Mouse (Mus musculus) left cerebral cortex, postnatal 14 days (tissue): ENCODE data around the gene Gabrg3. TPM values are rescaled to one million over a fixed set of nuclear protein-coding genes. Genes with fewer than 3 reads are reported as not detected.

Experiments used
- DNase-seq, 2 experiments: peaks; one replicate each; pipeline ENCODE4 v3.0.0; 2021 to 2022; ENCODE audit warnings: low spot score in 2 of 2, mixed read lengths in 1 of 2
- intact Hi-C: fragments of 180-260 bp; cut with DNase I; formaldehyde crosslinking; loops from one replicate; pipeline ENCODE4 v1.15.1; 2025
- long read RNA-seq, 2 experiments: library from polyadenylated mRNA; stranded (forward); transcript quantifications; one replicate each; pipeline ENCODE4 v2.0.0; 2021
- total RNA-seq, 2 experiments: library from RNA; stranded (reverse); gene quantifications; 2 replicates each; pipeline ENCODE4 v1.2.3; 2021

Gabrg3 gene
- total RNA-seq, result 10 to 100 TPM; 33.1 to 35.2 TPM
- long read RNA-seq, experiment 1, partial matches to known transcripts, result 0 of 5 reads
- long read RNA-seq, experiment 1, other reads (novel, unspliced or antisense), result 5 of 5 reads
- long read RNA-seq, experiment 2, partial matches to known transcripts, result 1 of 10 reads
- long read RNA-seq, experiment 2, other reads (novel, unspliced or antisense), result 8 of 10 reads

DNA sequence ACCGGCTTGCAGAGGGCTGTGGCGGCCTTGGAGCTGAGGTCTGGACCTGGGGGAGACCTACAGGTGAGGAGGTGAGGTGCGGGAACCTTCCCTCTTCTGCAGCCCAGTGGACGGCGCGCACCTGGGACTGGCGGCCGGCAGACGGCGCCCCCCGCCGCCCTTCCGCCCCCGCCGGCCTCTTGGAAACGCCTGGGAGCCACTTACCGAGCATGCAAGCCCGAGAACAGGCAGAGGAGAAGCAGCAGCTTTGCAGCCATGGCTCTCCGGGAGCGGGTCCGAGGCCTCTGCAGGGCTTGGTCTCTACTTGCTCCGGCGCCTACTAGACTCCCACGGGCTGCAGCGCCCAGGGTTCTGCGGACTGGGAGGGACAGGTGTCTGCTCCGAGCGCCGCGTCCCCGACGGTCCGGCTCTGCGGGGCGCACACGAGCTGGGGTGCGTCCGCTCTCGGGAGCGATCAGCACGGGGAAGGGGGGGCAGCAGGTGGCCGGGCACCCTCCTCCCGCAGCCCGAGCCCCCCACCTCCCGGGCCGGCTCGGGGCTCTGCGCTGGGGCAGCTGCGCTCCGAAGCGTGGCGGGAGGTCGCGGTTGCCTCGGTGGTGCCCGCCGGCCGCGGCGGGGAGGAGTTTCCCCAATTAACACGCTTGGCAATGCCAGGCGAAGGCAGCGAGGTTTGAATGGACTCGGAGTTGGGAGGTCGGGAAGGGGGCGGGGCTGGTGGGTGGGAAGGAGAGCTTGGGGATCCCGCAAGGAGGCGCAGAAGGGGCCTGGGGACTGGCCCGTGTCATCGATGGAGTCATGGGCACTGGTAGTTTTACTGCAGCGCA is at the start of gene Gabrg3:
Gene Gabrg3 (minus strand): TSS at position 672 of the 824 bp plus-strand sequence.
- peak; percentile 33 to 46 for DNase-seq
- intact Hi-C loops, result loop anchor here (5.0 to 10.0 kb wide), 2 partner anchors 439 to 1092 kb away; no protein-coding TSS in a partner anchor

DNA sequence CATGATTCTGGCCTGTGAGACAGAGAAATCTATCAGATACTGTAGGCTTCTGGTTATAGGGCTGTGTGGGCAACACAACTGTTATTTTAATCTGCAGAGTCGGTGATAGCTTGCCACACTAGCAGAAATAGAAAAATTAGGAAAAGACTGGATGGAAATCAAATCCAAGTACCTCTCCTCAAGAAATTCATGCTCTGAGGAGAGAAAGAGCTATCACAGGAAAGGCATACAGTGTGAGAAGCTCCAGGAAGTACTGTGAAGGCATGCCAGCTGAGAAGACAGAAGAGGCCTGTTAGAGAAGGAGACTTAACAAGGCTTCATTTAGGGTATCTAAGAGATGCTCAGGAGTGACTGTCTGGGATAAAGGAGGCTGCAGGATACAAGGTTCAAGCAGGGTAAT is 35.7 kb upstream of the Gabrg3 start:
- DNase-seq, result peak in 1 of 2 experiments; percentile 13
- intact Hi-C loops, result no loop called here

DNA sequence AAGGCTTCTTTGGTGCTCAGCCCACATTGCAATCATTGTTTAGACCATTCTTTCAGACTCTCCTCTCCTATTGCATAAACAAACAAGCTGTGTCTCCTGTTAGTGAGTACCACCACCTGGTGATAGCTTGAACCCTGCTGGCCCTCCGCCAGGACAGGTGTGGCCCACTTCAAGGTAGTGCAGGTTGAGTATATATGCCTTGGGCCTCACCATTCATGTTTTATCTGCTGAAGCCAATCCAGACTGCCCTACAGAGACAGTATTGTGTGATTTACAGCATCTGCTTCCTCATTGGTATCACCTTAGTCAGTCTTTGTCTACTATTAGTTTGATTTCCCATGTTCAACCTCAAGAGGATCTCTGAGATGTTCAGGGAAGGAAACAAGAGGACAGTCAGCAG is 34.1 kb upstream of the Gabrg3 start:
- no peak for DNase-seq
- intact Hi-C loops, result no loop called here

DNA sequence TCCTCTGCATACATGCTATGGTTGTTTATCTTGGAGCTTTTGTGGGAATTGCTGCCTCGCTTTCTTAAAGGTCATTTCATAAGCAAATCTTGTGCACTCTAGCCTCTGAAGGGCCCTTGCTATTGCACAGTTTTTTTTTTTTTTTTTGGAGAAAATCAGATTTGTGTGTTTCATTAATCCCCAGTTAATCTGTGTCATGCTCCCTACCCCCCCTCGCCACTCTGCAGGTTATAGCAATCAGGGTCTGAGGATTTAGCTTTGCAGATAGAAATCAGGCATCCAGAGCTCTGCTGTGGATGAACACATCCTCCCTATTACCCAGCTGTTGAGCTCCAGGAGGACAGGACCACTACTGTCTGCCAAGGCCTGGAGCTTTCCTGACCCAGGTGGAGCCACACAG is 32.4 kb upstream of the Gabrg3 start, which contains the start of gene Gabrb3:
Gene Gabrb3 (plus strand): TSS at position 301 of the 400 bp plus-strand sequence.
- DNase-seq, result no peak
- intact Hi-C loops, result no loop called here

DNA sequence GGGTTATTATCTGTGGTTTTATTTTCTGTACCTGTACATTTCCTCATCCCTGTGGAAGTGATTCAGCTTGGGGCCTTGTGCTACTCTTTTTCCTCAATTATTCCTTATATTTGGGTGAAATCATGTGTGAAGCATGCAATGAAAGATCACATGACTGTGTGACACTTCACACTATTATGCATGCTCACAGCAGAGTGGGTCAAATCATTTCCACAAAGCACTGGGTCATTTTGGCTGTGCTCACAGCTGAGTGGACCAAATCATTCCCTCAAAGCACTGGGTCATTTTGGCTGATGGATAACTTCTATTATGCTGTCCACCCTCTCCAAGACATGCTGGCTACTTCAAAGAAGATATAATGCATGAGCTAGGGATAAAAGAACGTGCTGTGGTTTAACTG is 25.9 kb upstream of the Gabrg3 start:
- intact Hi-C loops, result no loop called here
- DNase-seq, result no peak

DNA sequence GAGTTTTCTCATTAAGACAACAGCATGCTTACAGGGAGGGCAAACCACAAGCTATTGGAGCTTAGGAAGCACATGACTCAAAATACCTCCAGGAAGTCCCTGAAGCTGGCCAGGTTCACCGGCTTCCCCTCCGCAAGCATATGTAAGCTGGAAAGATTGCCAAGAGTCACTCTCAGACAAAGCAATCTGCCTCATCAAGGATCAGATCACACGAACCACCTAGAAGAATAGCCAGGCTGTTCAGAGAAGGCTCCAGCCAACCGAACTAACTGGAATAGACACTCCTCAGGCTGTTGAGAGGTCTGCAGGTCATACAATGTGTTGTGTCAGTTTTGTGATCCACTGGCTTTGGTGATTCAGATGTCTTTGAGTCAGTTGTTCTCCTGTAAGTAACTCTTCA is 24.2 kb upstream of the Gabrg3 start:
- intact Hi-C loops, result no loop called here
- DNase-seq, result no peak

DNA sequence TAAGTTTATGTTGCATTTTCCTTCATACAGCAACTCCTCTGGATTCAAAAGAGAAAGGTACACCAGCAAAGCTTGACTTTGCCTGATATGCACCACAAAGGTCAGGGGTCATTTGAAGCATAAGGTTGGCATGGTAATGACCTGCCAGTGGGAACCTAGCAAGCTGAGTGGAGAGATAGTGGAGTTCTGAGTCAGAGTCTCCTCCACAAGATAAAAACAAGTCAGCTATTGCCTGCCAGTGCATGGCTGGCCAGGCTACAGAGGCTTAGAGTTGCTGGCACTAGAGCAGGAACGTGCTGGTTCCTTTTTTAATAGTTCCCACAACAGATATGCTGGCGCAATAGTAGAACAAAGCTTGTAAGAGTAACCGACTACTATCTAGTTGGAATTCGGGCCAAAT is 6.6 kb upstream of the Gabrg3 start:
- no peak for DNase-seq
- intact Hi-C loops, result no loop called here

DNA sequence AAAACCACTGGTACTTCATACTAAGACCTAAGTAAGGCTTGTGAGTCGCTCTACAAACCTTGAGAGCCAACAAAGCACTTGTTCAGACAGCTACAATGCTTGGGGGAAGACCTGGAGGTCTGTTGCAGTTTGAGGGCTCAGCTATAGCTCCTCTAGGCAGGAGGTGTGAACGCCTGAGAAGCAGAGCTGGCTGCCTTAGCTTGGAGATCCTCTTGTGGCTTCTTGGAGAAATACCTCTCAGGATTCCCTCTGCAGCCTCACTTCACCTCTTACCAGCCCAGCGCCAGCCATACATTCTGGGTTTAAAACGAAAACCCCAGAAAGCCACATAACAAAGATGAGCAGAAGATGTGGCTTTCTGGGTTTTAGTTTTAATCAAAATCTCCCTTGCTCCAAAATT is 3.1 kb upstream of the Gabrg3 start:
- intact Hi-C loops, result no loop called here
- DNase-seq, result peak; percentile 41 to 59

DNA sequence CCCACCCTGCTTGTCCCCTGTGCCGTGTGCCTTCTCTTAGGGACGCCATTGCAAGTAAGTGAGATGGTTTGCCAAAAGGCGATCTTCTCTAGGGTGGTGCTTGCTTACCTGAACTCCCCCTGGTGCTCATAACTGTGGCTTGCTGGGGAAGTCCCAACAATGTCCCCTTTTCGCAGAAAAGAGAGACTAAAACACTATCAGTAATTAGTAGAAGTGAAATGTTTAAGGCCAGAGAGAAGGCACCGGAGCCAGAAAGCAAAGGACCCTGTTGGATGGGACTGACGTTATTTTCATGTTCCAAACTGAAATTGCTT is 310 bp upstream of the Gabrg3 start:
- intact Hi-C loops, result loop anchor here (5.0 to 10.0 kb wide), 2 partner anchors 440 to 1092 kb away; no protein-coding TSS in a partner anchor
- DNase-seq, result no peak

DNA sequence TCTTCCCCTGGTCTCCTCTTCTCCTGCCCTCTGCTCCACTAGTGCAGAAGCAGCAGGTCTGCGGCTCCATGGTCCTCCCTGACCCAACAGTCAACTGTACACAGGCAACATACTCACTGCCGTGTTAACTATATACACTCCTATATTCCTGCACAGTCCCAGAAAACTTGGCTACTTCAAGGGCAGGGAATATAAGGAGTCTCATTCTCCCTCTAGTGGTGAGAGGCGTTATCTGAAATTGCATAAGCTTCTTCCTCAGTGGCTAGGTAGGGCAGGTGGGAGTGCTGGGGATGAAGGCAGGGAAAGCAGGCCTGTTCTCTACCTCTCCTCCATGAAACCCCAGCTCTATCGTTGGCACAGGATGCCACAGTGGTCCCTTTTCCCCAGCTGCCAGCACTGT is 2.9 kb downstream of the Gabrg3 start:
- DNase-seq, result peak; percentile 74 to 83
- intact Hi-C loops, result loop anchor here (5.0 to 10.0 kb wide), 2 partner anchors 222 to 1089 kb away; no protein-coding TSS in a partner anchor

DNA sequence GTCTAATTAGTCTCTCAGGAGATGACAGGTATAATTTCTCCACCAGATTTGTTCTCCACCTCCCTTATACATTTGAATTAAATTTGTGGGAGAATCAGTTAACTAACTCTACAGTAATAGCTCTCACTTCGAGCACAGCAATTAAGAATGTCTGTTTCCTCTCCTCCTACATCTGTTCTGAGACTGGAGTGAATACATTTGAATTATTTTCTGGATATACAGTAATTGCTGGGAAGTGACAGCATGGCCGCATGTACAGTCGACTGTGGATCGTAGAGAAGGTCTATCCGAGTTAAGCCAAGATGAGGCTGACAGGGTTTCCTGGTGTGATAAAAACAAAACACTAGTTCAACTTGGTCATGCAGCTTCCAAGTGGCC is 21.0 kb downstream of the Gabrg3 start:
- peak in 1 of 2 experiments; percentile 25 for DNase-seq

DNA sequence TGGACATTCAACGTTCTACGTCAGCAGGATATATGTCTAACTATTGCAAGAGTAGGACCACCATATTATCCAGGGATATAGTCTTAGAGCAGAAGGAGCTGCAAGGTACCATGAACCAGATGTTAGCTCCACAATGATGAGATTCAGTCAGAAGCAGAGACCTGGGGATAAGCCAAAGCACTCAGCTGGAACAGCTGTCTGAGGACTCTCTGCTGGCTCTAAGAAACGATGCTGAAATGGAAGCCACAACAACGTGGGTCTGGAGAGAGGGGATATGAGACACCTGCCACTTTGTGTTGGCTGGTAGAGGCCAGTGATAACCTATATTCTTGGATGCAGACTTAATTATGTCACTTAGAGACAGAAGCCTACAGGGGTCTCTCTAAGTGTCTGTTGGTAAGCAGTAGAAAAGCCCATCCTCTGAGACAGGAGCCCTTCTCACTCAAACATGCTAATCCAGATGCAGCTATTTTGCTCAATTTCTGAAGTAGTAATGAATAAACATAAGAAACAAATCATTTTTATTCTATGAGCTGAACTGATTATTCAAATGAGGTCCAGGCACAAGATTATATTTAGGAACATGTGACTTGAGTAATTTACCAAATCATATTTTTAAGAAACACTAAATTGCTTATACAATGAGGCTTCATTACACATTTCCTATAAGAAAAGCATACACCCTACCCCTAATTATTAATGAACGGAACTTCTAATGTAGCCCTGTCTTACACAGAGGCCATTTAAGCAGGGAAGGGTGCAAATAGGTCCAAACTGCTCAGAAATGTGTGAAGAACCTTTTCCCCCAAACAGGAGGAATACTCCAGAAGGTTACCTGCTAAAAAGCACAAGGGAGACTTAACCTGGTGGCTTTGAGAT is 21.6 kb downstream of the Gabrg3 start:
- DNase-seq, result no peak
- intact Hi-C loops, result no loop called here

More for the DNA sequence above, 21.0 kb downstream of the Gabrg3 start:
- intact Hi-C loops, result no loop called here

DNA sequence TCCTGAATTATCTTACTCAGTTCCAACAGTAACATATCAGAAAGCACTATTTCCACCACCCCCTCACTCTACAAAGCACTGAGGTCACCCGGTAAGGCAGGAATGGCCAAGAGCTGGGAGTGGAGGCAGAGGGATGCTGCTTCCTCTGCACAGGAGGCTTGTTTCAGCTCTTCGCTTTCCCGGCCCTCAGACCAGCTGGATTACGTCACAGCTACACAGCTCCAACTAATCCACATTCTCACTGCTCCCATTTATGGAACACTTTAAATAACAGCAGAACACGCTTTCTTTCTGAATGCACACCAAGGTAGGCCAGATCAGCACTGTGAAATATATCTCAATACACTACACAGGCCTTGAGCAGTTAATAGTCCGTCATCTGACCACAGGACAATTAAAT is 23.2 kb downstream of the Gabrg3 start:
- intact Hi-C loops, result no loop called here
- peak in 1 of 2 experiments; percentile 38 for DNase-seq

DNA sequence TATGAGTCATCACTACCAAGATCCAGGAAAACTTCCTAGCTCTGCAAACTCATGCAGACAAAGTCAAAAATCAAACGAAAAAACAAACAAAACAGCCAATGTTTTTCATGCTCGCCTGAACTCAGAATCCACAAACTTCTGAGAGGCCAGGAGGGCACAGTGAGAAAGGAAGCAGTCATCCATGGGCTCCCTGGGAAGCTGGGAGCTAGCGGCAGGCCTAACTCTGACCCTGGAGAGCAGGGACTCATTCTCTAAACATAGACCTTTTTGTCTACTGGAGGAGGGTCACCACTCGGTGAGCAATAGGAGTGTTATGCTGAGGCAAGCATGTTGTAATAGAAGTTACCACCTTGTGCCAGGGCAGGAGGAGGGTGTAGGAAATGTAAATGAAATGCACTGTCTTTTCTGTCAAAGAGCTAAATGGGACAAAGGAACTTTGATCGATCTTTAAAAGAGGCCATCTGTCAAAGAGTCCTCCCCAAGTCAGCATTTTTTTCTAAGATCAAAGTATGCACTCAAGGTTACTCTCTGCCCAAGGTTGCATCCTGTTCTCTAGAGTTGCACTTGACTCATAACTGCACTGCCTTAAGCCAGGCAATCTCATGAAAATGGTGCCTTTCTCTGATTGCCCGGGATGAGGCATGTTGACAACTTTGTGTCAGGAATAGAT is 29.0 kb downstream of the Gabrg3 start:
- no peak for DNase-seq
- intact Hi-C loops, result loop anchor here (10.0 kb wide), 1 partner anchor 143 kb away; no protein-coding TSS in a partner anchor

DNA sequence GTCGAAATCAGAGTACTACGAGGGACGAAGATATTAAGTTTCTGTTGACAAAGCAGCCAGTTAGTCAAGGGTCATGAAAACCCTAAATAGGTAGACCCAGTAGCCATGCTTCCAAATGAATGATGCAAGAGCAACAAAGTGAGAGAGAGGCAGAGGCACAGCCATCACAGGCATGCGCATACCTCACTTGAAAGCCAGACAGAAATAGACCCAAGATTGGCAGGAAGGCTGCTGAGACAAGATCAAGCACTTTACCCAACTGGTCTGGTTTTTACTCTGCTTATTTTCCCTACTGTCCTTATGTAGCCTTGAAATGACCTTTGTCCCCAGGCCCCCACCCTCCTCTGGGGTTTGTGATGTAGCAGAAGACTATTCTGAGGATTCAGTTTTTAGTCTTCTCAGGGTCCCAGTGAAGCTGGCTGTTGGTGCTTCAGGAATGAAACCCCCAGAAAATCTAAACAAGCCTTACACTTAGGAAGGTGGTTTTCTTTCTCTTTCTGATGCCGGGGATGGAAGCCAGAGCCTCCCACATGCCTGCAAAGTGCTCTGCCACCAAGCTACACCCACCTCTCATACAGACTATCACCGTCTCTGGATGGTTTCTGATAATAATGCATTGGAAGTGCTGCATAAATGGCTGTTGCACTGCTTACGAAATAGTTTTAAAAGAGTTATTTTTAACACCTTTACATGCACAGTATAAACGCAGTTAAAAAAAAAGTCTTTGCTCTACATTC is 30.3 kb downstream of the Gabrg3 start:
- intact Hi-C loops, result loop anchor here (10.0 kb wide), 1 partner anchor 142 kb away; no protein-coding TSS in a partner anchor
- peak; percentile 9 to 47 for DNase-seq

DNA sequence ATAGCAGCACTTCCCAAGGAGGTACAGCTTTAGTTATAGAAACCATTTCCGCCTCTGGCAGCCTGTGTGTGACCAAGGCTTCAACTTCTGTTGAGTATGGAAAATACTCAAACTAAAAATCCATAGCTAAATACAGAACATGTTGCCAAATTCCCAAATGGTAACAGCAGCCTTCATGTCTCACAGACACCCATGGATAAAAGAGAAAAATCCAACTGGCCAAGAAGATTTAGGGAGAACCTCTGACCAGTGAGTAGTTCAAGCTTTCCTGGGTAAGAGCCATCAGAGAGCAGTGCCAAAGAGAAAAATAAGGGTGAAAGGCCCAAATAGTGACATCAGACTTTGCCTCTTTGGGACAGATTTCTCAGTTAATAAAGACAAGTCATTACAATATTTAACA is 38.2 kb downstream of the Gabrg3 start:
- no peak for DNase-seq
- intact Hi-C loops, result no loop called here

DNA sequence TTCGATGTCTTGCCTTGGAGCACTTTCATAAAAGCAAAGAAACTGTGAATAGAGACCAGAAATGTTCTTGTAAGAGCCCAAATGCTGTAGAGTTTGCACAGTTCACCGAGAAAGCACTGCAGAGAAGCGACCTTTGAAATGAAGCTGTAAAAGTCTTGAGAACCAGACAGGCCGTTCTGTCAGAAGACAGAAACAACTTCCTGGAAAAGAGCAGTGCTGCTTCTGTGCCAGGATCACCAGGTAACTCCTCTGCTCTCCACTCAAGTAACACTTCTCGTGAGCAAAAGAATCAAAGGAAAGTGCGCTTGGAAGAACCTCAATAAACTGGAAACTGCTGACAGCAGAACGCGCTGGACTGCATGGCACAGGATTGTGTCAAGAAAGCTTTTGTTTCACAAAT is 45.1 kb downstream of the Gabrg3 start:
- DNase-seq, result no peak
- intact Hi-C loops, result no loop called here

DNA sequence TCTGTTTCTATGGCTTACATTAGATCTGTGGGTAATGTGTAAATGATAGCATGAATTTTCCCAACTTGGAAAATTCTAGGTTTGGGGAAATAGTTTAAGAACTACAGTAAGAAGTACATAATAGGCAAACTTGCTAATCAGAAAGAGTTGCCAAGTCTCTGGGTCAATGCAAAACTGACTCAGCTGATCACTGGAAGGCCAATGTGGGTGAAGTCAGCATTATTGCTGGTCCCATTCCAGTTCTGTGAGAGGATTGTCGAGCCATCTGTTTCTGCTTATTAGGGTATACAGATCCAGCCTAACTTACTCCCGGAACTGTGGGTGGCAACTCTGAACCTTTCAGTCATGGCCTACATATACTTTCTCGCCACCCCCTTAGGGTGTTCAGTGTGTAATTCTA is 55.8 kb downstream of the Gabrg3 start:
- intact Hi-C loops, result no loop called here
- DNase-seq, result no peak

DNA sequence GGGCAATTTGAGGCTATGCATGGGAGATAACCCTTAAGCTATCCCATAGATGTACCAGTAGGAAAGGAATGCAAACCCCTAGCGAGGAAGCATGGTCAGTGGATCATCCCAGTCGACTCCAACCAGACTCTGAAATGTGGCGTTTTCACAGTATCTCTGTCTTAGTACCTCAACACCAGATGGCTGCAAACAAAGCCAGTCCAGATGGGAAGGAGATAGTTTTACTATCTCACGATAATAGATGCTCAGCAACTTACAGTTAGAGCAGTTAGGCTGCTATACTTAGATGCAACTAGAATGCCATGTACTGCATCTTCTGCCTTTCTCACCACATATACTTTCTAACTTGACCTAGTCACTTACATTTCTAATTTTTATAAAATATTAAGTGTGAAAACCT is 56.7 kb downstream of the Gabrg3 start:
- peak; percentile 7 for DNase-seq
- intact Hi-C loops, result no loop called here
